Mouse (Mus musculus) frontal cortex, postnatal 36 days (tissue): Measurements from ENCODE around the gene Psma4.

Experiments used
- DNase-seq, 2 experiments: peaks; one replicate each; pipeline ENCODE4 v3.0.0; 2022; ENCODE audit warnings: low spot score in 2 of 2

Gene Psma4

DNA sequence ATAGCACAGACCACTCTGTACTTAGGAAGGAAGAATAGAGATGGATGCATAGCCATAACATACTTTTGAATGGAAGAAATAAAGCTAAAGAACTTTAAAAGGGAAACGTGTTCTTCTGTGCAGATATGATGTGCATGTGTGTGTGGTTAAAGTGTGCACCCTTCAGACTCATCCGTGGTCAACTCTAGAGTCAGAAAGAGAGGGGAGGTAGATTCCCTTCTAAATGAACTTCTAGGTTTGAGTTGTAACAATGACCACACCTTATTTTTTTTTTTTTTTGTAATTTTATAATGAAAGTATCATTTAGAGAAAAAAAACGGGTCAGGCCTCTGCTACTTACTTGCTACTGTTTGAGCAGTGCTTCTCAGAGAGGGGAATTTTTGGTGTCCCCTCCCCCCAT lies 39.8 kb downstream of the Psma4 start:
- DNase-seq, result no peak

- no peak for DNase-seq
Observed at GRCm38 (mm10) chr9:54994381-54994780, 43.8 kb downstream of the Psma4 start.

DNA sequence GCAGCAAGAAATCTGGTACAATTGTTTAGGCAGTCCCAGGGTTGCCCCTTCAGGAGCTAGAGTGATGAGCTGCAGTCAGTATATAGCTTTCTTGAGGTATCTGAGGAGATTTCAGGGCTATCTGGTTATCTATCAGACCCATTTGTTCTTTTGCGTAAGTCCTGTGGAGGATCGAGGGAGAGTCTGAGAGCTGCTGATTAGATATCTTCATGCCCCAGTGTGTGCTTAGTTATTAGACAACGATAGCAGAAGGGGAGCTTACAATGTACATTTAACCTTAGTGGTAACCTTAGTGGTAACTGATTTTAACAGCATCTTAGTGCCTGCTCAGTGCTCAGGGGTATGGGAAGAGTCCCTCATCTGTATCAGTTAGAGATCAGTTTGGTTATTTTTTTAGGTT lies 45.1 kb downstream of the Psma4 start:
- DNase-seq, result no peak

DNA sequence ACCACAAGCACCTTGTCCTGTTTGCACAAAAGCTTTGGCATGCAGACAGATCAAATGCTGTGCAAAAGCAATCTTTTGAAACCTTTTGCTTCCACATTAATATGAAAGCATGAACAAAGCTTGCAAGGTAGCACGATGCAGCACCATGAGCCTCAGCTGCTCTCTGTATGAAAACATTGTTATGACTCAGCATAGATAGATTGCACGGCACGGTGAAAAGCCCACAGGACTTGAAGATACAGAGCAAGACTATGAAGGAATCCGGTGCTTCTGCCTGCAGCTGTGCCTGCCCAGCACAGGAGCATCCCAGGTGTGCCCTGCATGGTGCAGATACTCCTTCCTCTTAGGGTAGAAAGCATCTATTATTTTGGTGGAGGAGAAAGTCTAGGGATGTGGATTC lies 53.0 kb downstream of the Psma4 start:
- DNase-seq, result no peak
